In the genomic region with DNA sequence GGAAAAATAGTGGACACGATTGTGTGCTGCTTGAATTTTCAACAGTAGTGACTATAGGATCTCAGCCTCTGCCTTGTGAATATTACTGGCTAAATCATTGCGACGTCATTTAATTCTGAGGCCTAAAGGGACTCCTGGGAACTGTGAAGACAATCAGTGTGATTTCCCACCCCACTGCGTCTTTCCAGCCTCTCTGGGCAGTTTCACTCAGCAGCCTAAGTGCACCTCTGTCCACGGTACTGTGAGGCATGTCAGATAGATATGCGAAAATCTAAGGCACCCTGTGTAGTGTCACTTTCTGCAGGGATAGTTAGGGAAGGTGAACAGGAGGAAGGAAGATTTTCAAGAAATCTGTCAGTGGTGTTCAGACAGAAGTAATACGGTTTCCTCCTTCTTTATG, we compare ENCODE assay signal across 9 mouse cellular contexts. TPM values are rescaled to one million over a fixed set of nuclear protein-coding genes. Genes with fewer than 3 reads are reported as not detected.
DNase-seq lines count a peak whose midpoint lies in the region; ATAC-seq lines count a peak whose summit lies in the region.
"Had no signal": no experiment of that assay in that cellular context is flagged by ENCODE, and none has a peak within 500 bp of the region (broad histone marks: within the 10 kb centered on the region; RNA-seq: fewer than 3 reads in every experiment).

No protein-coding gene starts in this region.

- H3K4me3 ChIP-seq in embryonic facial prominence, embryonic 13.5 days, result no peak overlapping the region
- peak overlapping the region; percentile 65 for H3K4me3 ChIP-seq in hindbrain, embryonic 13.5 days
- peak overlapping the region; percentile 72 for H3K4me3 ChIP-seq in midbrain, embryonic 16.5 days (ENCODE audit: low read depth, low read length)

- peak overlapping the region; percentile 97 for H3K4me2 ChIP-seq in embryonic facial prominence, embryonic 13.5 days
- H3K4me2 ChIP-seq in hindbrain, embryonic 13.5 days, result peak overlapping the region; percentile 87
- peak overlapping the region; percentile 66 for H3K4me2 ChIP-seq in midbrain, embryonic 16.5 days (ENCODE audit: low read length)

- WGBS in embryonic facial prominence, embryonic 13.5 days, result 41% methylated on average over 7 of the region's 7 CpGs
- WGBS in hindbrain, embryonic 13.5 days, result 37% methylated on average over 7 of the region's 7 CpGs
- WGBS in midbrain, embryonic 16.5 days, result 49% methylated on average over 7 of the region's 7 CpGs

- H3K27ac ChIP-seq in embryonic facial prominence, embryonic 13.5 days, result no peak overlapping the region
- H3K27ac ChIP-seq in hindbrain, embryonic 13.5 days, result no peak overlapping the region
- H3K27ac ChIP-seq in midbrain, embryonic 16.5 days (ENCODE audit: low read length), result peak overlapping the region; percentile 61; the same call in 1 of the 2 replicates

- H3K36me3 ChIP-seq in embryonic facial prominence, embryonic 13.5 days, result no peaks in the 10 kb centered on the region
- no peaks in the 10 kb centered on the region; the same call in 1 of the 2 replicates for H3K36me3 ChIP-seq in hindbrain, embryonic 13.5 days
- H3K36me3 ChIP-seq in midbrain, embryonic 16.5 days (ENCODE audit: control insufficient read depth, insufficient read depth, low read length), result no peaks in the 10 kb centered on the region

- no peaks in the 10 kb centered on the region for H3K9me3 ChIP-seq in embryonic facial prominence, embryonic 13.5 days
- H3K9me3 ChIP-seq in hindbrain, embryonic 13.5 days, result no peaks in the 10 kb centered on the region
- no peaks in the 10 kb centered on the region for H3K9me3 ChIP-seq in midbrain, embryonic 16.5 days (replicated peaks; ENCODE audit: control insufficient read depth, low read length, poor library complexity, severe bottlenecking)

- peak; percentile 3 for DNase-seq in heart, postnatal 4 days
- DNase-seq in heart, postnatal 10 days, result no peak
- DNase-seq in left cerebral cortex, adult 8-10 months (ENCODE audit: low spot score in 2 of 2), result no peak
- no peak for DNase-seq in right cerebral cortex, postnatal 25 days
- no peak for DNase-seq in ovary, postnatal 14 days (ENCODE audit: low spot score)

- H3K9ac ChIP-seq in embryonic facial prominence, embryonic 13.5 days, result no peak overlapping the region
- H3K9ac ChIP-seq in hindbrain, embryonic 13.5 days, result no peak overlapping the region
- H3K9ac ChIP-seq in midbrain, embryonic 16.5 days (ENCODE audit: low read depth, low read length), result no peak overlapping the region

- intact Hi-C loops in heart, postnatal 10 days (cut with DNase I), result no loop called here

- peaks cover 26% of the 10 kb centered on the region for H3K4me1 ChIP-seq in embryonic facial prominence, embryonic 13.5 days
- H3K4me1 ChIP-seq in hindbrain, embryonic 13.5 days (replicated peaks), result peaks cover 31% of the 10 kb centered on the region
- peaks cover 6% of the 10 kb centered on the region; the same call in 1 of the 2 replicates for H3K4me1 ChIP-seq in midbrain, embryonic 16.5 days (ENCODE audit: control insufficient read depth, insufficient read depth, low read length)

- ATAC-seq in embryonic facial prominence, embryonic 13.5 days (ENCODE audit: insufficient number of reproducible peaks, insufficient read depth, low FRiP score, low TSS enrichment, low read depth), result no peak
- no peak for ATAC-seq in hindbrain, embryonic 13.5 days (ENCODE audit: low FRiP score)
- ATAC-seq in midbrain, embryonic 16.5 days, result no peak

- H3K27me3 ChIP-seq in embryonic facial prominence, embryonic 13.5 days, result peaks cover 47% of the 10 kb centered on the region
- H3K27me3 ChIP-seq in hindbrain, embryonic 13.5 days, result peaks cover 50% of the 10 kb centered on the region
- H3K27me3 ChIP-seq in midbrain, embryonic 16.5 days (ENCODE audit: control insufficient read depth, insufficient read depth, low read depth, low read length), result peaks cover 3% of the 10 kb centered on the region; the same call in 1 of the 2 replicates

RNA-seq across cellular contexts. Expression of a gene that starts 0.6 kb away (rescaled TPM):
- total RNA-seq in heart, postnatal 4 days (2021), result under 1 TPM; 0.27 to 0.33 TPM
- total RNA-seq in heart, postnatal 10 days (2021), result under 1 TPM; 0.25 to 0.62 TPM
- 4.2 and 6.0 TPM in 2 replicates for polyA plus RNA-seq in embryonic facial prominence, embryonic 13.5 days (2015; fragmentation: Nextera tagmentation; extraction: Ambion mirVana)
- 22.2 and 27.1 TPM in 2 replicates for polyA plus RNA-seq in hindbrain, embryonic 13.5 days (2015; fragmentation: Nextera tagmentation; extraction: Ambion mirVana)
- 68.8 and 103 TPM in 2 replicates for polyA plus RNA-seq in midbrain, embryonic 16.5 days (2015; fragmentation: Nextera tagmentation; extraction: Ambion mirVana)
- total RNA-seq in left cerebral cortex, adult 8-10 months (2022), result 10 to 100 TPM; 36.5 to 53.6 (median 42.8) TPM
- total RNA-seq: hematopoietic stem cell, adult 5-6 weeks had no signal

Comparison
In these comparisons a context has a peak if more than half of its experiments do, and no peak if none do; other contexts are left out.
1. RNA of a gene that starts 0.6 kb away (total RNA-seq): 36.5 to 53.6 TPM in left cerebral cortex, adult 8-10 months; 0.25 to 0.62 TPM in heart, postnatal 10 days and 0.27 to 0.33 TPM in heart, postnatal 4 days; every median in the first group is over 10 times any median in the second.
2. Peak in every context shown above with its lines, with median percentiles within 50 percentile points of each other: H3K4me2 ChIP-seq.